Mouse (Mus musculus) liver, adult (tissue): Measurements from ENCODE around the gene Iqschfp.

Source experiments
- GATA4 ChIP-seq: IDR thresholded peaks from 2 replicates; pipeline ENCODE4 v1.6.1; 2014; ENCODE audit warnings: mild to moderate bottlenecking, low read length; ENCODE audit not compliant: insufficient replicate concordance

The Iqschfp gene

DNA sequence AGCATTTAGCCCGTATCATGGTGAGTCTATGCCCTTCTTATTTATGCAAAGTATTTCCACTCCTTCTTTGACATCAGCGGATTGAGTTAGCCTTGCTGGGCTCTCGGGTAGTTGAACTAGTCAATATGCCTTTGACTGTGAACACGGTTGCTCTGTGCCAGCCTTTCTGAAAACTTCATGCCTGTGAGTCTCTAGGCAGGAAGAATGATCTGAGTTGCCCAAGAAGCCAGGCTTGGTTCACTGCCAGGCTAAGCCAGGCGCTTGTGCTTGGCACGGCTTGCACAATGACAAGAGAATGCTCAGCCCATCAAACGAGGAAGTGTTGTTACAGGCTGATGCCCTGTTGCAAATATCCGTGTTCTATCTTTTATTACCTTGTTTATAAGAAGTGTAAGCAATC lies 671.9 kb downstream of the Iqschfp start:
- TF ChIP-seq GATA4, result no peak

DNA sequence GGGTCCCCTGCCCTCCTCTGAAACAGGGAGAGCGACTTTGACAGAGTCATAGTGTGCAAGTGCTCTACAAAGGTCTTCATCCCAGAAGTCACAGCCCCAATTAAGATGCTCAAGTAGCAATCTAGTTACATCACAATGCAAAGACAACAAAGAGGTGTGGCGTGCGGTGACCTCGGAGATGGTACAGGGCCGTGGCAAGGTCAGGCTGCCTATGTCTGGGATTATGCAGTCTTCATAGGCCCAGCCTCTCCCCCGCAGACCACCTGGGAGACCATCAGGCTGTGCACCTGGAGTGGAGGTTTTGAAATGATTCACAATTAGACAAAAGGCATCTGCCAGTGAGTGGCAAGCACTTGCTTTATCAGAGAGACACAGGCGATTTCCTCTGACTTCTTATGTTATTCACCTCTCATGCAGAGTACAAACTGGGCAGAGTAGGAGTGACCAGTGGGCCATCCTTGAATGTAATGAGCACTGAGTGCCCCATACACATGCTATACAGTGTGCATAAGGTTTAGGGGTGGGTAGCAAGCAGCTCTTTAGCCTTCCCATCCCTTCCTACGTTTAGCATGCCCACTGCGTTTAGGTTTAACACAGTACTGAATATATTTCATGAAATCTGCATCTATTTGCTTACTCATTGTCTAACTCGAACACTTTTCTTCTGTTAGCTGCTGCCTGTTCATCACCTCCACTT lies 673.1 kb downstream of the Iqschfp start:
- no peak for TF ChIP-seq GATA4

DNA sequence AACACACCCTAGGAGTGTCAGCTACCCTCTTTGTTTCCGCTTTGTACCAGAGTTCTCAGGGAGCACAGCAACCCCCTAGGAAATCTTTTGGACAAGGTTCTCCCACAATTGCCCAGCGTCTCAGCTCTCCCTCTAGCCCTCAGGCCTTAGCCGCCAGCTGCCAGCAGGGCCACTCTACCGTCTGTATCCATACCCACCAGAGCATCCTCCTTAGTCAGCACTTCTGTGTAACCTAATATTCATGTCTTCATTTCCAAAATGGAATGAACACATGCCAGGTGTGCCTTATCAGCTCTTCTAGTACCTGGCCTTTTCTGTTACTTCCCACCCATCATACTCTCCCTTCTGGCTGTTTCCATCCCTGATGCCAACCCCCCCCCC lies 673.6 kb downstream of the Iqschfp start:
- TF ChIP-seq GATA4, result no peak

DNA sequence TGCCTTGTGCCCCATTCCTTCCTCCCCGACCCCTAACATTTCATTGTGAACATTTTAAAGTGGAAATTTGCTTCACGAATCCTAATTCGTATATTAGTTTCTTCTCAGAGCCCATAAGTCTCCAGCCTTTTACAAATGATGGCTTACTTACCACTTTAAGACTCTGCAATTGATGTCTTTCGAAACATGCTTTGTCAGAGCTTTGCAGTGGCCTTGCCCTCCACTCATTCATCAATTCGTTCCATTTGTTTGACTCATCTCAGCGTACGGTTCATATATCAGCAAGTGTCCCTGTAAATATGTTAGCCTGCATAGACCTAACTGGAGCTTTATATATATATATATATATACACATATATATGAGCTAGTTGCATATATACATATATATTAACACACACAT lies 675.5 kb downstream of the Iqschfp start:
- no peak for TF ChIP-seq GATA4

DNA sequence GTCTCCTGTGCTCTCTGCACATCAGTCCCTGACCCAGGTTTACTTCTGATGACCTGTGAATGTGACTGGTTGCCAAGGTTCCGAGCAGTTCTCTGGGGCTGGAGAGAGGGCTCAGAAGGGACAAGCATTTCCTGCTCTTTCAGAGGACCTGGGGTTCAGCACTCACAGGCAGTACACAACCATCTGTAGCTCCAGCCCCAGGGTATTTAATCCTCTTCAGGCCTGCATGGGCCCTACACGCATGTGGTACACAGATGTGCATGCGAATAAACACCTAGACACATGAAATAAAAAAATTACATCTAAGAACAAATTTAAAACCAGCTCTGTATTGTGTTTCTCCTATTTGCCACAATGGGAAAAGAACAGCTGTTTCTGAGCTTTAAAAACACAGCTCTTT lies 676.1 kb downstream of the Iqschfp start:
- no peak for TF ChIP-seq GATA4

DNA sequence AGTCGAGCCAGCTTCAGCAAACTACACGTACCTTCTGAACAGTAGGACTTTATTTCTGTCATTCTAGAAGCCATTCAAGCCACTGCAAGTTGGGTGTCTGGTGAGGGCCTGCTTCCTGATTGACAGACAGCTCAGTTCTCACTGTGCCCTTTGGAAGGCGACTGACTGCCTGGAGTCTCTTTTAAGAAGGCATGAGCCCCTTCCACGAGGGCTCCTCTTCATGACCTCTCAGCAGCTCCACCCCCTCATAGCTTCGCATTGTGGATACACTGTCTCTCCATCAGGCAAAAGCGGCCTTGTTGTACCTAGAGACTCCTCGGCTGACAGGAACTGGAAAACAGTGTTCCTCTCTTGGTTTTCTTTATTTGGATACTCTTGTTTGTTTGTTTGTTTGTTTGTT lies 676.7 kb downstream of the Iqschfp start:
- TF ChIP-seq GATA4, result no peak

DNA sequence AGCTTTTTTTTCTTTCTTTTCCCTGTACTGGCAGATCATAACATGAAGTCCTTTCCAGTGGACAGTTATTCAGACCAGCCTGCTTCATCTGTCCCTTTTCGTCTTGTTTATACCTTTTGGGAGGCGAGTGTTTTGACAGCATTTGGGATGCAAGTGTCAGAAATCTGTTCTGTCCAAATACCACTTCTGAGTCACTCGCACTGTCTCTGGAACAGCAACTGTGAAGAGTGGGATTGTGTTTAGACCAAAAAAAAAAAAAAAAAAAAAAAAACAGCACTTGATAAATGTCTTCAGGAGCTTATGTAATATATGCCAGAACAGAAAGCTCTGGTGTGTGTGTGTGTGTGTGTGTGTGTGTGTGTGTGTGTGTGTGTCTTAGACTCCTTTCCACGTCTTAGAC lies 678.3 kb downstream of the Iqschfp start:
- no peak for TF ChIP-seq GATA4

DNA sequence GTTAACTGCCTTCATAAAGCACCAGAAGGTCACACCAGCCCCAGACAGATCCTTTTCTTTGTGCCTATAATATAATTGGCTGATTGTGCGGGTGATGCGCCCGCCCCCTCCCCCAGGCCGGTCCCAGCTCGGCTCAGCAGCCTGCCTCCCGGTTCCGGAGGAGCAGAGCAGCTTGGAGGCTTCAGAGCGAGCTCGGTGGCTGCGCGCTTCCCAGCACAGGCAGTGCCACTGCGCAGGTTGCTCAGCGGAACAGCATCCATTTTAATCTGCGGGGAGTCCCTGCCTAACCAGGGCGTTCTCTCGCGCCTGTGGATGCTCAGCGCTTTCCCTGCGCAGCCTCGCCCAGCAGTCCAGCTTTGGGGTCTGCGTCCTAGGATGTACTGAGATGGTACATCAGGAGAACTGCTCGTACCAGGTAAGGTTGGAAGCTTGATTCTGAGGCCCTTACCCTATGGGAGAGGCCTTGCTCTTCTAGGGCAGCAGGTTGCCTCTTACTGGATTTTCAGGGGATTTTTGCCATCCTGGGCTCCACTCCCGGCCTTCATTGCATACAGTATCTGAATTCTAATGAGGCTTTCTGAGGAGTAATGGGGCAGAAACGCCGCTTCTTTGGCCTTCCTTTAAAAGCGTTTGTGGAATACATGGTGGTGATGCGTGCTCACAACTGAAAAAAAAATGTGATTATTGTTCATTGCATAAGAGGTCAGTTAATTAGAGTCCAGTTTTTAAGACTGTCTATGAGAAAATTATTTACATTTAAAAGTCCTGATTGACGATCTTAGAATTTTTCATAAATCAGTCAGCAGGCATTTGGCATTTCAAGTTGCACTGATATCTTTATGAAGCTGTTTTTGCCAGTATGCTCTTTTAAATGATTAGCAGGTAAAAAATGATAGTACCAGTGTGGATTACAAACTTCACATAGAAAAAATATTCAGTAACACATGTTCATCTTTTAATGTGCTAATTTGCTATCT lies 680.5 kb downstream of the Iqschfp start:
- no peak for TF ChIP-seq GATA4

DNA sequence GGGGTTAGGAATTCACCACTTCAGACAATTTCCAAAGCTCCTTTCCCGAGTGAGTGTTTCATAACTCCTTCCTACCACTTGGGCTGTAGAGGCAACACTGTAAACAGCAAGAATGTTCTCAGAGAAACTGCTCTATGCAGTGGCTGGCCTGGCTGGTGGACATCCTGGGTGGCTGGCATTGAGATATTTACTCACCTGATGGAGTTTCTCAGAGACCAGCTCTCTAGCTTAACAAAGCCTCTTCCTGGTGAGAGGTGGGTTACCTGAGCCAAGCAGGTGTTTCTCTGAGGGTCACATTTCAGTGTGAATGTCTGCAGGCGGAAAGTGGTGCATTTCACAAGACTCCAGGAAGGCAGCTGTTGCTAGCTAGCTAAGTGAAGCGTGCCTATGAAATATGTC lies 681.2 kb downstream of the Iqschfp start:
- no peak for TF ChIP-seq GATA4

DNA sequence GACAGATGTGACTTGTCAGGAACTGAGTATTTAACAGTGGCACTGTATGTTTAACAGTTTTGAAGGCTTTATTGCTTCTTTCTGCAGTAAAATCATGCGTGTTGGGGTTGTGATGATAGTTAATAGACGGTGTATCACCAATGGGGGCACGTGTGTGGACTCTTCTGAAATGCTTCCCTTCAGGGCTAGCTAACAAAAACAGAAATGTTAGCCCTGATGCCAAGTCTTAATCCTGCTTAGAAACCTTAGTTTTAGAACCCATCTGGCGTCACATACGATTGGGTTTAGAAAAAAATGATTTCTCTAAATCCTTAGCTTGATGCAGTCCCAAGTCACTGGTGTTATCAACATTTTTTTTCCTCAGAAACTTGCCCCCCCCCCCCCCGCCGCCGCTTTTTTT lies 682.1 kb downstream of the Iqschfp start:
- no peak for TF ChIP-seq GATA4

DNA sequence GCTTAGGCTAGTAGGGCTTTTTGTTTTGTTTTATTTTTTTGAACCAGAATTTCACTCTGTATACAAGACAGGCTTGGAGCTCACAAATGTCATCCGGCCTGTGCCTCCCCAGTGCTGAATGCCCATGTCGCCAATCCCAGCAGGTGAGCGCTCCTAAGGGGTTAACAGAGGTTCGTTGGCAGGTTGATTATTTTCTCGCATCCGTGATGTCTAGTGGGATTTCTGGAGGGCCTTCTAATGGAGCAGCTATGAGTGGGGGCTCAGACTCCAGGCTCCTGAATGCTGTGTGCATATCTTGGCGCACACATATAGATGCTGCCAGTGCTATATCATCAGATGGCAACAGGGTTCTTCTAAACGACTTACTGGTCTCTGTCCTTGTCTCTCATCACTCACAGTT lies 682.5 kb downstream of the Iqschfp start:
- TF ChIP-seq GATA4, result no peak

DNA sequence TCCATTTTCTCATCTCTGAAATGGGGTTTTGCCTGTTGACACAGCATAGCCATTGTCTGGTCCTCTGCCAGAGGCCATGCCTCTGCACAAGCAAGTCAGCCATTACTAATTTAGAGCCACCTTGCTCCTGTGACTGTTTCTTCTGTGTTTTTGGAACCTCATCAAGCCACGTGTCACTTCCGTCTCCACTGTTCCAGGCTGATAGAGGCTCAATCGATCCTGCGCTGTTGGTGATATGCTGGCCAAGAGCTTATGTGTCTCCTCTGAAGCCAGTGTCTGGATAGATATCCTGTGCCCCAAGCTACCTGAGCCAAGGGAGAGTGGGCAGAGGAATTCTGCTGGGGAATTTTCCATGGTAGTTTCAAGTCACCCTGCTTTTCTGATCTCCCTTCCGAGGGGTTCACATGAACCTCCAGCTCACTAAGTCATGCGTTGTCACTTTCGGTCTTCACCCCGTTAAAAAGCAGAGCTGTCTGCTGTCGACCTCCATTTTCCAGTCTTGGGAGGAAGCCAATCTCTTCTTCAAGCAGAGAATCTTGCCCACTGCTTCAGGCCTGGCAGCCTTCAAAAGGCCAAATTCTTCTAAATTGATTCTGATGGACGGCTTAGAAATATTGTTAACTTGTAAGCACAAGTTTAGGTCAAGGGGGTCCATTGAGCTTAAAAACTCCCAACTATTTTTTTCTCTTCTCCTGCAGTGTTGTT lies 683.8 kb downstream of the Iqschfp start:
- TF ChIP-seq GATA4, result no peak

DNA sequence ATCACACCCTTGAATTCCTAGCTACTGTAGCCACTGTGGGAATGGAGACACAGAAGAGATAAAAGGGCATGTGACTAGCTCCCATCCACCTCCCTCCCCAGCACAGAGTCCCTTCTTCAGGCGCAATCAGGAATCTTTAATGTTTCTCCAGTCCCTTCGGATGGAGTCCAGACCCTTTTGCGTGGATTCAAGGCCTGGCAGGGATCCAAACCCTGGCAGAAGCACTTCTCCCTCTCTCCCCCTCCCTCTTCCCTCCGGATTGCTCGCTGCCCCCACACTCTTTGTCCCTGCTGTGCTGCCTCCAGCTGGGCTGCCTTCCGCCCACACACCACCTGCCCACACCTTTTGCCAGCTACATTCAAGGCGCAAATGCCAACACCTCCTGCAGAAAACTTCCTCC lies 684.4 kb downstream of the Iqschfp start:
- no peak for TF ChIP-seq GATA4

DNA sequence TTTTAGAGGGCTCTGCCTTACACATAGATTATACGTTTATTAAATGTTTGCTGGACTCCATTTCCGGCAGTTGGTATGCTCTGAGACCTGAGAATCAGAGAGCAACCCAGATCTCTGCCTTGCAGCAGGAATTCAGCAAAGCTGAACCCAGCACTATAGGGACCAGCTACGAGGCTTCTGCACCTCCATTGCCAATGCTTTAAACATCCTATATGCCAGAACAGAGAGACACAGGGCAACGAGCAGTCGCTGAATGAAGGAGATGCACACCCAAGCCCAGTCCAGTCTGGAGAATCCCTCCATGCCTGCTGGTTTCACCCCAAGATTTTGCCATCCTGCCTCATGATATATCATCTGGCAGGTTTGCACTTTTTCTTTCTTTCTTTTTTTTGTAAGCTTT lies 684.9 kb downstream of the Iqschfp start:
- no peak for TF ChIP-seq GATA4

DNA sequence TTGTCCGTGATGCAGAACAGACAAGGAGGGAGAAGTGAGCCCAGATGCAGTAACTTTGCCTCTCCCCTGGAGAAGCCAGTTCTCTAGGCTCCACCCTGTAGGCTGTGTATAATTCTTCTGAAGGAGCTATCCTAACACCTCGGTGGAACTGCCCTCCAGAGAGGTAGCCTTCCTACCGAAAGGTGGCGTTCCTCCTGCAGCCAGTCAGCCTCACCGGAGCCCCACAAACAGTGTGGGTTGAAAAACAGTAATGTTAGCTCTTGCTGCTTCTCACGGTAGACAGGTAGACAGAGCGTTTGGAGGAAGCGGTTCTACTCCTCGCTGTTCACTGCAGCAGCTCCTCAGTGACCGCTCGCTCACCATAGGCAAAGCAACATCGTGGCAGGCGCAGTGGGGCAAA lies 689.6 kb downstream of the Iqschfp start:
- TF ChIP-seq GATA4, result no peak
